Mouse (Mus musculus) heart, embryonic 14.5 days (tissue): ENCODE data around the gene Siglece. TPM values are rescaled to one million over a fixed set of nuclear protein-coding genes. Genes with fewer than 3 reads are reported as not detected.
A peak's percentile ranks its signal among the peaks of the same experiment; 100 is the strongest.
"Not testable (repeated sequence)": the region's sequence is repeated elsewhere in the genome, so short reads cannot be mapped to it uniquely, and the experiment has no call there.

Experiments
- ATAC-seq: fragments of 200-750 bp; cut with Nextera tagmentation; 2 replicates; pipeline ENCODE4 v1.8.0; 2017; ENCODE audit warnings: low read depth, moderate TSS enrichment; ENCODE audit not compliant: insufficient number of reproducible peaks, insufficient read depth, low FRiP score
- H3K27ac ChIP-seq, 2 experiments: fragments of 200-500 bp in 1 of 2; fragments of 300-500 bp in 1 of 2; sonication (generic) in 1 of 2; replicated peaks in 1 of 2; 2 replicates each; pipeline ENCODE4 v1.5.1; 2012 to 2014; ENCODE audit warnings: low read depth in 2 of 2, low read length in 2 of 2, control low read depth in 1 of 2, mild to moderate bottlenecking in 1 of 2, mixed read lengths in 1 of 2; ENCODE audit not compliant: control insufficient read depth in 1 of 2, insufficient read depth in 1 of 2
- H3K27me3 ChIP-seq: fragments of 300-500 bp; sonication (generic); 2 replicates; pipeline ENCODE4 v1.6.1; 2014; ENCODE audit warnings: mild to moderate bottlenecking, low read length, control low read depth; ENCODE audit not compliant: control insufficient read depth, insufficient read depth
- H3K36me3 ChIP-seq: fragments of 300-500 bp; sonication (generic); 2 replicates; pipeline ENCODE4 v1.6.1; 2014; ENCODE audit warnings: mild to moderate bottlenecking, control low read depth, low read length, mixed read lengths; ENCODE audit not compliant: control insufficient read depth, insufficient read depth
- H3K4me1 ChIP-seq, 2 experiments: fragments of 200-500 bp in 1 of 2; fragments of 300-500 bp in 1 of 2; sonication (generic) in 1 of 2; 2 replicates each; pipeline ENCODE4 v1.6.1; 2012 to 2014; ENCODE audit warnings: low read length in 2 of 2, control low read depth in 1 of 2, mixed read lengths in 1 of 2; ENCODE audit not compliant: control insufficient read depth in 2 of 2, insufficient read depth in 2 of 2
- H3K4me2 ChIP-seq: fragments of 300-500 bp; sonication (generic); 2 replicates; pipeline ENCODE4 v1.6.1; 2014; ENCODE audit warnings: mild to moderate bottlenecking, low read length
- H3K4me3 ChIP-seq, 2 experiments: fragments of 200-500 bp in 1 of 2; fragments of 300-500 bp in 1 of 2; sonication (generic) in 1 of 2; 2 replicates each; pipeline ENCODE4 v1.5.1; 2012 to 2014; ENCODE audit warnings: low read length in 2 of 2, mild to moderate bottlenecking in 2 of 2, control low read depth in 1 of 2, low read depth in 1 of 2, moderate library complexity in 1 of 2; ENCODE audit not compliant: control insufficient read depth in 1 of 2, insufficient read depth in 1 of 2
- H3K9ac ChIP-seq: fragments of 300-500 bp; sonication (generic); 2 replicates; pipeline ENCODE4 v1.6.1; 2014; ENCODE audit warnings: mild to moderate bottlenecking, low read length
- H3K9me3 ChIP-seq: fragments of 300-500 bp; sonication (generic); 2 replicates; pipeline ENCODE4 v1.6.1; 2016; ENCODE audit warnings: low read length, control low read depth; ENCODE audit not compliant: control insufficient read depth
- WGBS: fragments of 180-500 bp; shearing (Covaris S2); extraction: QIAGEN DNeasy Blood & Tissue Kit; methylation state at CpG from one replicate; pipeline ENCODE4 v1.1.7; 2014; 5-methylcytosine and 5-hydroxymethylcytosine counted together
- polyA plus RNA-seq: library from polyadenylated mRNA; unstranded; fragments of >200 nt; fragmentation: Nextera tagmentation; extraction: Ambion mirVana; gene quantifications from 2 replicates; pipeline ENCODE4 v1.2.1, GENCODE M21; 2014

The Siglece gene
- 0.31 and 0.49 TPM in 2 replicates for polyA plus RNA-seq

DNA sequence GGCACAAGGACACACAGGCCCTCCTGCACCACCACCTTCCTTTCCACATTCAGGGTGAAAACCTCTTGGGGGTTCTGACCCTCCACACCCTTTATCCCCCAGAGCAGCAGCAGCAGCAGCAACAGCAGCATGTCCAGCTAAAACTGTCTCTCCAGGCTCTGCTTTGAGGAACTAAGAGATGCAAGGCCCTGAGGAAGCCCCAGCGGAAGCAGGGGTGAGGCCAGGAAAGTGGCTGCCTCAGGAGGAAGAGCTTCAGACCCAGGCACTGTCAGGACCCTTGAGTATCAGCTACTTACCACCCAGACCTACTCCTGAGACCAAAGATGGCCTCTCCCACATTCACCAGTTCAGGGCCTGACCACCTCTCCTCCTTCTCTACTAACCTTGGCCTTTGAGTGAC, at the start of gene Siglece:
TSS of gene Siglece (minus strand) at position 160 of the 400 bp plus-strand sequence.
- no peak within 1 kb of the TSS for H3K9ac ChIP-seq
- no peak within 1 kb of the TSS for H3K27ac ChIP-seq
- no peak for ATAC-seq
- no peak within 1 kb of the TSS for H3K4me2 ChIP-seq
- H3K27me3 ChIP-seq = no peaks in the 10 kb centered on the region
- H3K36me3 ChIP-seq = no peaks in the 10 kb centered on the region
- 61% methylated on average over 1 of the region's 1 CpGs for WGBS
- H3K4me3 ChIP-seq = no peak within 1 kb of the TSS
- no peaks in the 10 kb centered on the region for H3K4me1 ChIP-seq
- no peaks in the 10 kb centered on the region for H3K9me3 ChIP-seq

DNA sequence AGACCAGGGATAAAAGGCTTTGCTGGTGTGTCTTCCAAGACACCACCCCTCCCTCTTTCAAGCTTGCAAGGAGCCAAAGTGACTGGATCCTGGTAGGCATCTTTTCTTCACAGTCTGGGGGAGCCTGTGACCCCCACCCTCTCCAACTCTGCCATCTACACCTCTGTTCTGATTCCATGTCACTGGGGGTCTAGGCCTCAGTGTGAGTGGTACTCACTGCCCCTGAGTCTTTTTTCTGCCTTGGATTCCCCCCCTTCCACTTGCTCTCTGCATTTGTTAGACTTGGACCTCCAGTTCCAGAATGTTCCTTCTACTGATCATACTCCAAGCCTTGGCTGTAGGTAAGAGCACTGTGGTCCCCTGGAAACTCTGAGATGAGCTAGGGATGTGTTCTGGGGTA, 30.2 kb upstream of the Siglece start, which contains the start of gene Klk14:
TSS of gene Klk14 (plus strand) at position 301 of the 400 bp plus-strand sequence.
- H3K9me3 ChIP-seq = no peaks in the 10 kb centered on the region
- no peak within 1 kb of the TSS for H3K4me3 ChIP-seq
- no peak within 1 kb of the TSS for H3K4me2 ChIP-seq
- H3K9ac ChIP-seq = no peak within 1 kb of the TSS
- no peaks in the 10 kb centered on the region for H3K4me1 ChIP-seq
- no peaks in the 10 kb centered on the region for H3K36me3 ChIP-seq
- H3K27ac ChIP-seq = no peak within 1 kb of the TSS
- no peaks in the 10 kb centered on the region for H3K27me3 ChIP-seq
- ATAC-seq = no peak

DNA sequence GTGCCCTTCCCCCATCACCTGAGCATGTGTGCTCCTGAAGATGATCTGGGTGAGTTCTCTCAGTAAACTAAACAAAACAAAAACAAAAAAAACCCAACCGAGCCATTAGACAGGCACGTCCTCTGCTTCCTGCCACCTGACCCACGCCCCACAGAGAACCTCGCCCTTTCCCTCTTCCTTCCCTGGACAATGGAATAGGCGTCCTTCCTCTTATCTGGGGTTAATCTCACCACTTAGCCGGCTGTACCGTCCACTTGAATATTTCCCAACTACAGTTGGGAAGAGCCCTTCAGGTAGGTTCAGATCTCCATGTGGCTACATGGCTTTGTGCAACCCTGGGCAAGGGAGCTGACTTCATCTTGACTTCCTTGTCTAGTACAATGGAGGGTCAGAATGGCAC, 25.1 kb upstream of the Siglece start:
- Histone ChIP-seq H3K4me3 (no peak overlapping the region), H3K4me2 (no peak overlapping the region), H3K4me1 (no peaks in the 10 kb centered on the region), H3K9me3 (no peaks in the 10 kb centered on the region), H3K27me3 (no peaks in the 10 kb centered on the region), H3K9ac (no peak overlapping the region), H3K27ac (no peak overlapping the region), H3K36me3 (no peaks in the 10 kb centered on the region)
- WGBS = 38% methylated on average over 7 of the region's 7 CpGs
- ATAC-seq = no peak

DNA sequence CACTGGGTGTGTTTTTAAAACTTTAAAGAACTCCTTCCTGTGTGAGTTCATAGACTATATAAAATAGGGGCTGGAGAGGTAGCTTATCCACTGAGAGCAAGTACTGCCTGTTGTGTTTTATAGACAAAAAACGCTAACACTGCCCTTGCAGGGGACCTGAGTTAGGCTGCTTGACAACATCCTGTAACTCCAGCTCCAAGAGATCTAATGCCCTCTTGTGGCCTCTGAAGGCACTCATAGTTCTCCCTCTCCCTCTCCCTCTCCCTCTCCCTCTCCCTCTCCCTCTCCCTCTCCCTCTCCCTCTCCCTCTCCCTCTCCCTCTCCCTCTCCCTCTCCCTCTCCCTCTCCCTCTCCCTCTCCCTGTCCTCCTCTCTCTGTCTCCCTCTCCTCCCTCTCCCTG, 22.6 kb upstream of the Siglece start:
- H3K4me3 ChIP-seq, H3K36me3 ChIP-seq, H3K27ac ChIP-seq, ATAC-seq, H3K27me3 ChIP-seq, H3K4me2 ChIP-seq, H3K9me3 ChIP-seq, H3K9ac ChIP-seq, H3K4me1 ChIP-seq: not testable (repeated sequence)
- 19% methylated on average over 1 of the region's 1 CpGs for WGBS

DNA sequence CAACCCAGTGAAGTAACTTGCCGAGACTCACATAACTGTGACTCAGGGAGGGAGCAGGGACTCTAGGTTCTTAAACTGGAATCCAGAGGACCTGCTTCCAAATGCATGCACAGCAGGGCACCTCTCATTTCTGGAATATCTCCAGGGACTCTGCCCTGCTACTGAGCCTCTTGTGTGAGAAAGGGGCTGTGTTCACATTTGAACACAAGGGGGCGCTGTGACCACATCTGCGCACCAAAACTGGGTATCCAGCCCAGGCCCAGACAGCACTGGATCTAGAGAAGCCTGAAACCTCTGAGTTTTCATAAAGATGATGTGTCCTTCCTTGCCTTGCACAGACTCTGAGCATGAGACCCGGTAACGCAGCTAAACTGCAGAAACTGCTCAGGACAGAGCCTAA, 21.0 kb upstream of the Siglece start:
- Histone ChIP-seq H3K27ac (no peak overlapping the region), H3K9ac (no peak overlapping the region), H3K36me3 (peaks cover 23% of the 10 kb centered on the region), H3K4me3 (no peak overlapping the region), H3K27me3 (no peaks in the 10 kb centered on the region), H3K9me3 (no peaks in the 10 kb centered on the region), H3K4me1 (no peaks in the 10 kb centered on the region), H3K4me2 (no peak overlapping the region)
- ATAC-seq = no peak
- 18% methylated on average over 5 of the region's 5 CpGs for WGBS

DNA sequence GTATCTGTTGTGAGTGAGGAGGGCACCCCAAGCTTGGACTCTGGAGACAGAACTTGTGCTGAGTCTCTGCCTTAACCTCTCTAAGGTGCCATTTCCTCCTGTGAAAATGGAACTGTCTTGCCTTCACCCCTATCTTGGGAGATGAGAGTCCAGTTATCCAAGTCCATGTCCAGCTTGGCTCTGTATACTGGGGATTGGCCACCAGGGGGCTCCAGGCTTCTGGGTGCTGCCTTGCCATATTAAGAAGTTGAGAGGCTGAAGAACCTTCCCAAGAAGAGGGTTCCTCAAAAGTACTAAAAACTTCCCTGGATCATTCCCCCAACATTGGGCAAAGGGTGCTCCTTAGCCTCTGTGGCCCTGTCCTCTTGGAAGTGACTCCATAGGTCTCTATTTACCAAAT, 18.6 kb upstream of the Siglece start:
- Histone ChIP-seq H3K4me2 (no peak overlapping the region), H3K4me3 (no peak overlapping the region), H3K9me3 (no peaks in the 10 kb centered on the region), H3K27me3 (no peaks in the 10 kb centered on the region), H3K27ac (no peak overlapping the region), H3K9ac (no peak overlapping the region), H3K4me1 (no peaks in the 10 kb centered on the region), H3K36me3 (peaks cover 37% of the 10 kb centered on the region)
- no peak for ATAC-seq

DNA sequence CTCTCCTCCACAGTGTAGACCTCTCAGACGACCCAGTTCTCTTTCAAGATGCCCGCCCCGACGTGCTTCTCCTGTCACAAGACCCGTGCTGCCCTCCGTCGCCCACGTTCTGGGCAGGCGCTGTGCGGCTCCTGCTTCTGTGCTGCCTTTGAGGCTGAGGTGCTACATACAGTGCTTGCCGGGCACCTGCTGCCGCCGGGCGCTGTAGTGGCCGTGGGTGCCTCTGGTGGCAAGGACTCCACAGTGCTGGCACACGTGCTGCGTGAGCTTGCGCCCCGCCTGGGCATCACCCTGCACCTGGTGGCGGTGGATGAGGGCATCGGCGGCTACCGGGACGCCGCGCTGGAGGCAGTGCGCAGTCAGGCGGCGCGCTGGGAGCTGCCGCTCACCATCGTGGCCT, 15.1 kb upstream of the Siglece start:
- Histone ChIP-seq H3K9ac (no peak overlapping the region), H3K36me3 (peaks cover 37% of the 10 kb centered on the region), H3K4me1 (peaks cover 8 to 9% of the 10 kb centered on the region in 2 experiments), H3K9me3 (no peaks in the 10 kb centered on the region), H3K4me2 (no peak overlapping the region), H3K27ac (no peak overlapping the region), H3K4me3 (no peak overlapping the region), H3K27me3 (no peaks in the 10 kb centered on the region)
- WGBS = 88% methylated on average over 32 of the region's 32 CpGs
- no peak for ATAC-seq

DNA sequence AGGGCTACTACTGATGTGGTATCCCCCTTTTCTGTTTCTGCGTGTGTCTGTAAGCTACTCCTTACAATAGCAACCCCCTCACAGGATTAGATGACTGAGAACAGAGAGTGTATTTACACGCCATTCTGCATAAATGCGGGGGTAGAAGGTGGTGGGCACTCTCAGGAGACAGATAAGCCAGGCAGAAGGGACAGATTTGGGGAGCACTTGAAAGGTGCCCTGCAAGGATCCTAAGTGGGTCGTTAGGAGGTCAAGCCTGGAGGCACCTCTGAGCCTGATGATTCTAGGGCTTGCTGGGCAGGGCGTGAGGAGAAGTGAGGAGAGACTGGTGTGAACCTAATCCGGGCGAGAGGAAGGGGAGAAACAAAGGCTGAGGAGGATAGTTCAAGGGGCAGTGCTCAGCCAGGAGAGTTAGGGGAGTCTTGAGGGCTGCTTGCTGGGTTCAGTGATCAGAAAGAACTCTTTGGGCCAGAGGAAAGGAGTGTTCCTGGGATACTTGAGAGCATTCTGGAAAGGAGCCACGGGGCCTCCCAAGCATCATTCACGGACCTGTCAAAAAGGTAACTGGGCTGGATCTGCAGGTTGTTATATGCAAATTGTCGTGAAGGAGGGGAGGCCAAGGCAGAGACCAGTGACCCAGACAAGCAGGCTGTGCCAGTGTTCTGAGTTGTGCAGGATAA, 12.8 kb upstream of the Siglece start:
- WGBS = 18% methylated on average over 10 of the region's 10 CpGs
- ATAC-seq = no peak
- peaks cover 32% of the 10 kb centered on the region for H3K36me3 ChIP-seq
- H3K4me1 ChIP-seq = peaks cover 8 to 9% of the 10 kb centered on the region in 2 experiments
- peak overlapping the region; percentile 66 to 78 for H3K4me3 ChIP-seq
- peak overlapping the region; percentile 85 for H3K9ac ChIP-seq
- no peak overlapping the region for H3K27ac ChIP-seq
- peak overlapping the region; percentile 73 for H3K4me2 ChIP-seq
- no peaks in the 10 kb centered on the region for H3K27me3 ChIP-seq
- no peaks in the 10 kb centered on the region for H3K9me3 ChIP-seq
